Mouse (Mus musculus): ENCODE results near the gene N4bp2l1.

The N4bp2l1 gene

GRCm38 (mm10) chr5:150564426-150564825, 32.6 kb downstream of the N4bp2l1 start:
- DNase-seq (ENCODE audit: low spot score in 2 of 2), result no peak

GRCm38 (mm10) chr5:150561783-150562182, 35.2 kb downstream of the N4bp2l1 start:
- no peak for DNase-seq (ENCODE audit: low spot score in 2 of 2)

- no peak for DNase-seq (ENCODE audit: low spot score in 2 of 2)
Measured at GRCm38 (mm10) chr5:150561376-150561775, 35.6 kb downstream of the N4bp2l1 start.

- no peak for DNase-seq (ENCODE audit: low spot score in 2 of 2)
Measured at GRCm38 (mm10) chr5:150560851-150561250, 36.1 kb downstream of the N4bp2l1 start.

GRCm38 (mm10) chr5:150559519-150560103, 37.4 kb downstream of the N4bp2l1 start:
- no peak for DNase-seq (ENCODE audit: low spot score in 2 of 2)

GRCm38 (mm10) chr5:150551637-150552036, 45.4 kb downstream of the N4bp2l1 start:
- no peak for DNase-seq (ENCODE audit: low spot score in 2 of 2)

GRCm38 (mm10) chr5:150543184-150543583, 53.8 kb downstream of the N4bp2l1 start:
- DNase-seq (ENCODE audit: low spot score in 2 of 2), result no peak

- no peak for DNase-seq (ENCODE audit: low spot score in 2 of 2)
Measured at GRCm38 (mm10) chr5:150541302-150541701, 55.7 kb downstream of the N4bp2l1 start.

- no peak for DNase-seq (ENCODE audit: low spot score in 2 of 2)
Measured at GRCm38 (mm10) chr5:150525239-150525638, 71.7 kb downstream of the N4bp2l1 start.

- no peak for DNase-seq (ENCODE audit: low spot score in 2 of 2)
Measured at GRCm38 (mm10) chr5:150522867-150523234, 74.1 kb downstream of the N4bp2l1 start.

GRCm38 (mm10) chr5:150521937-150522866, 74.8 kb downstream of the N4bp2l1 start, which contains the start of gene Brca2:
Brca2 (plus strand) TSS chr5:150522630.
- peak; percentile 80 to 89 for DNase-seq (ENCODE audit: low spot score in 2 of 2)
